Mouse (Mus musculus) retina, postnatal 1 day (tissue): Measurements from ENCODE around the gene Atf5.

Source experiments
- DNase-seq: peaks from one replicate; pipeline ENCODE4 v3.0.0-alpha.2; 2012

Gene Atf5

DNA sequence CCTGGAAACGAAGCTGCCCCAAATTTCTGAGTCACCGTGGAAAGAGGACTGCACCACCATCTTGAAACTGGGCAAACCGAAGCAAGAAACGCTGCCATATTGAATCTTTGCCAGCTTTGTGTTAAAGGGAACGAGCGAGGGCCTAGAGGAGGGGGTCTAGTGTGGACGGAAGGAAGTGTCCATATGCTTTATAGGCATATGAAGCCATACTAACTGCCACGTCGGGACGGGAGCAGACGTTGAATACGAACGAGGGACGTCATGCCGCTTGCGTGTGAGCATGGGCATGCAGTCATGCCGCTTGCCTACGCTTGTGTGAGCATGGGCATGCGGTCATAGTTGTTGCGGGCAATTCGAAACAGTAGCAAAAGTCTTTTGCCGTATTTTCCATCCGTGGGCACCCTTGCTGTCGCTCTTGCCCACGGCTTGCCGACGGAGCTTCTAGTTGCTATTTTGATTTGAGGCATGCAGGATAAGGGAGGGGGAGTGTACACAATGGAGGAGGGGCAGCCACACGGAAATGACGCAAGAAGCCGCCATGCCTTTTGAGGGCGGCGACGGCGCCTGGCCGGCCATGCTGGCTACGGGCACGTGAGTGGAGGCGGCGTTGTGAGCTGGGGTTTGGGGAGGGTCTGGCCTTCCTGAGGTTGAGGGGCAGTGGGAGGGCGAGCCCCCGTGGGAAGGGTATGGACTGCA is 33.1 kb upstream of the Atf5 start:
- peak; percentile 98 for DNase-seq

DNA sequence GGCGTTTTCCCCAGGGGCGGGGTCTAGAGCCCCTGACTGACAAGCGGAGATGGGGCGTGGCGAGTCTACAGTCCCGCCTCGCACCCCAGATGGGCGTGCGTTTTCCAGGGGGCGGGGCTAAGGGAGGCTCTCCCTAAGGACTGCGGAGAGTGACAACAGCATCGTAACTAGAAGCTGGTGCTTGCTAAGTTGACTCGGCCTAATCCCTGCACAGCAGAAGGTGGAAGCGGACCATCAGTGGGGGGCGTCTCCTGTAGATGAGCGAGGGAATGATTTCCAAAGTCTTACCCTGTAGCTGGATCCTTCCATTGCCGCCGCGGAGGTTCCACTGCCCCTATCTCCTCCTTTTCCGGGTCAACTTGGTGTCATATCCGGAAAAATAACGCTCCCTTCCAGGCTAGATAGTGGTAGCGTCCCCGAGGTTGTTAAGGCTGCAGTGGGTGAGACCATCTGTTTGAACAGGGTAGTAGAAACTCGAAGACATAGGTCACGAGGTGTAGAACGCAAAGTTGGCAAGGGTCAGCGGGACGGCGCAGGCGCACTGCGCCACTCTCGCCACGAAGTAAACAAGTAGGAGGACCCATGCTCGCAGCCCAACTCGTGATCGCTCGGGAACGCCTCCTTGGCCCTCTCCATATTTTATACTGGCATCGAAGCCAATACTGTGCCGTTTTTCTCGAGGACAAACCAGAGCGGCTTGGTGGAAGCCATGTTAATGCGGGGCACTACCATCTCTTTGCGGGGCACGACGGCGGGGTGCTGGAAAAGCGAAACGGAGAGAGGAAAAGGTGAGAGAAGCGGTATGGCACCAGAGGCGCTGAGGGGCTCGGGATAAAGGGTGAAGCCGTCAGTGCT is 32.3 kb upstream of the Atf5 start, which contains the start of the genes Akt1s1 and Tbc1d17:
TSS of gene Akt1s1 (plus strand) at position 431 of the 855 bp plus-strand sequence.
TSS of gene Tbc1d17 (minus strand) at position 519 of the 855 bp plus-strand sequence.
- DNase-seq, result peak; percentile 100

DNA sequence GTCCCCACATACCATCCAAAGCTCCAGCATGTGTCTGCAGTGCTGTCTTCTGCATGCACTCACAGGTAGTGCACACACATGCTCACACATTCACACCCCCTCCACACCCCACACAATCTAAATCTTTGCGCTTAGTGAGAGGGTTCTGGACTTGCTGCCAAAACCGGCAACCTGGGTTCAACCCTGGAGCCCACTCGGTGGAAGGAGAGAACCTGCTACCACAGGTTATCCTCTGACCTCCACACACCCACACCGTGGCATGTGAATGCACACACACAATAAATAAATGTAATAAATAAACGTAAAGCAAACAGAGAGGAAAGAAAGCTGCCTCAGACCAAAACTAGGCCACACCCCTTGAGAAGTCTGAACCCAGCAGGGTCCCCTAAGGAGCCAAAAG is 31.3 kb upstream of the Atf5 start:
- no peak for DNase-seq

DNA sequence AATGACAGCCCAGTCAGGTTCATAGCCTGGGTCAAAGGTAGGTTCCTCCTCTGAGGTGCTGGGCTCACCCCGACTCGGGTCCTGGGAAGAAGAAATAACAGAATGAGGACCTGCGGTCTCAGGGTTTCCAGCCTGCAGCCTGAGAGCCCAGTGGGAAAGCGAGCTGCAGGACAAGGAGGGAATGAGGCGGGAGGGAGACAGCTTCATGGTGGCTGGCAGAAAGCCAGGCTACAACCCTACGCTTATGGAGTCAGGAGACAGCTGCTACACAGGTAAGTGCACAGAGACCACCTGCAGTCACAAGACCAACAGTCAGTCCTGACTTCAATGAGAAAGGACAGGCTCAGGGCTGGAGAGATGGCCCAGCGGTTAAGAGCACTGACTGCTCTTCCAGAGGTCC is 30.3 kb upstream of the Atf5 start:
- DNase-seq, result no peak

DNA sequence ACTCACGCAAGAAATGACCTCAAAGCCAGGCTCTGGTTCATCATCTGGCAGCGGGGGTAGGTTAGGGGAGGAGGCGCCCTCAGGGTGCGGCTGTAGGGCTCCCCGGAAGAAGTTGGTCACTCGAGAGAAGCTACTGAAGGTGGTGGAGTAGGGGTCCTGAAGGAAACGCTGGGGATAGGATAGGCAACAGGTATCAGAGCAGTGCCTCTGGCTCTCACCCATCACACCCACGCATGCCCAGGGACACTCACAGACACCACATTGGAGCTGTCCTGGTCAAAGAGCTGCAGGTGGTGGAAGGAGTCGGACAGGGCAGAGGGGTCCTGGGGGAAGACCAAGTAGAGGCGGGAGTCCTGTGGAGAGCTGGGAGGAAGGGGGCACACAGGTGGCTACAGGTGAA is 28.5 kb upstream of the Atf5 start:
- no peak for DNase-seq

DNA sequence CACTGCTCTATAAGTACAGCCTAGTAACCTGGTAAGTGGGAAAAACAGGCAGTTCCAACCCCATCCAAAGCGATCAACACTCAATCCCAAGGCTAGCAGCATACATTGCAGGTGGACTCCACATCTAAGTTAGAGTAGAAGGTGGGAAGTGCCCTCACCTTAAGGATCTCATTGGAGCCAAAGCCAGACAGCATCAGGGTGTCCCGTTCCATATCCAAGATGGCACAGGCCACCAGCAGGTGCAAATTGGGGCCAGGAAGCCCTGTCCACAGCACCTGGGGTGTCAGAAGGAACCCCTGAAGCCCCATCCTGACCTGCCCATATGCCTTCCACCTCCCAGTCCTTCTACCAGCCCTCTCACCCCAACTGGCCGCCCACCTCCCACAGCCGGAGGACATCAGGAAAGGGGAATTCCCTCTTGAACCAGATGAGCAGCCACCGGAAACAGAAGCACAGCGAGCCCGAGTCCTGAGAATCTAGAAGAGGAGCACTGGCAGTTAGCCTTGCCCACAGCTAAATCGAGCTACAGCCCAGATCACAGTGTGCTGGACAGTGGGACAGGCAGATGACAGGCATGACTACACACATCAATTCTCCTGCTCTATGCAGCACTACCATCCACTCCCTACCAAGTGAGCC is 25.5 kb upstream of the Atf5 start:
- no peak for DNase-seq

DNA sequence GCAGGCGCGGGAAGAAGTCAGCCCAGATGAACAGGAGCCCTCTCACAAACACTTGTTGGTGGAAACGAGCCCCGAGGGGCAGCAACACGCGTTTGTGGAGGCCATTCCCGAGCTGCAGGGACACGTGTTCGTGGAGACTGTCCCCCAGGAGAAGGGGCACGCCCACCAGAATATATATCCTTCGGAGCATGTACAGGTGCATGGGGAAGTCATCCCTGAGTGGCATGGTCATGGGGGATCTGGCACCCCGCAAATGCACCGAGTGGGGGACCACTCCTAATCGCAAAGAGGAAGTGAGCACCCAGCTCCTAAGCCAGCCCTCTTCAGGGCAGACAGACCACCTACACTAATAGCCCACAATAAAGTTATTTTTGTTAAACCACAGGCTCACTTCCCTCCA is 24.0 kb upstream of the Atf5 start:
- no peak for DNase-seq

DNA sequence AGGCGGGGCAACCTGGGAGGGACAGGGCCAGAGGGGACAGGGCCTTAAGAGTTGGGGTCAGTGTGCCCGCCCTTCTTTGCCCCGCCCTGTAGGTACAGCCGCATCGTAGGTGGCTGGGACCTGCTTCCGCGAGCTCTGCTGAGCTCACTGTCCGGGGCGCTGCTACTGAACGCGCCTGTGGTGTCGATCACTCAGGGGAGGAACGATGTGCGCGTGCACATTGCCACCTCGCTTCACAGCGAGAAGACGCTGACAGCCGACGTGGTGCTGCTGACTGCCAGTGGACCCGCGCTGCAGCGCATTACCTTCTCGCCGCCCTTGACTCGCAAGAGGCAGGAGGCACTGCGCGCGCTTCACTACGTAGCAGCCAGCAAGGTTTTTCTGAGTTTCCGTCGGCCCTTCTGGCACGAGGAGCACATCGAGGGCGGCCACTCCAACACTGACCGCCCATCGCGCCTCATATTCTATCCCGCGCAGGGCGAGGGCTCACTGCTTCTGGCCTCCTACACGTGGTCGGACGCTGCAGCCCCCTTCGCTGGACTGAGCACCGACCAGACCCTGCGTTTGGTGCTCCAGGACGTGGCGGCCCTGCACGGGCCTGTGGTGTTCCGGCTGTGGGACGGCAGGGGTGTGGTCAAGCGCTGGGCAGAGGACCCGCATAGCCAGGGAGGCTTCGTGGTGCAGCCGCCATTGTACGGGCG is 23.2 kb upstream of the Atf5 start:
- DNase-seq, result peak; percentile 65

DNA sequence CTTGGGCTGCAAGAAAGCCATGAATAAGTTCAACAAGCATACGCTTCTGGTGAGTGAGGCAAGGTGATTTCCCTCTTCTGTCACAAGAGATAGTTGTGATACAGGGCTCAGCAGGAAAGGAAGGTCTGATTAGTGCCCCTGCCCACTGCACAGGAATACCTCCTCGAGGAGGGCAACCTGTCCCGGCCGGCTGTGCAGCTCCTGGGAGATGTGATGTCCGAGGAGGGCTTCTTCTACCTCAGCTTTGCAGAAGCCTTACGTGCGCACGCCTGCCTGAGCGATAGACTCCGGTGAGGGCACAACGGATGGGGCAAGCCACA is 22.7 kb upstream of the Atf5 start:
- DNase-seq, result no peak

DNA sequence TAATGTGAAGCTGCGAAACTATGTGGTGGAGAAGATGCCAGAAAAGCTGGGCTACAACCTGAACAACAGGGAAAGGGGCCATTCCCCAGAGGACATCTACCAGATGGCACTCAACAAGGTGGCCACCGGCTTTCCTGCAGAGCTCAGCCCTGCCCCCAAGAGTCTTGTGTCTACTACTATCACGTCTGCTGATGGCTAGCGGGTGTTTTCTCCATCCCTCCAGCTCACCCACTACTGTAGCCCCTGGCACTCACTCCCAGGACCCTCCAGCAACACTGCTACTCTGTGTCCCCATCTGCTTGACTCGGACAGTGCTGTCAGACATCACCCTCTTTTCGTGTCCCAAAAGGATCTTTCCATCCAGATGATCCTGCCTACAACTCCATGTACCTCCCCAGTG is 21.6 kb upstream of the Atf5 start:
- DNase-seq, result no peak

DNA sequence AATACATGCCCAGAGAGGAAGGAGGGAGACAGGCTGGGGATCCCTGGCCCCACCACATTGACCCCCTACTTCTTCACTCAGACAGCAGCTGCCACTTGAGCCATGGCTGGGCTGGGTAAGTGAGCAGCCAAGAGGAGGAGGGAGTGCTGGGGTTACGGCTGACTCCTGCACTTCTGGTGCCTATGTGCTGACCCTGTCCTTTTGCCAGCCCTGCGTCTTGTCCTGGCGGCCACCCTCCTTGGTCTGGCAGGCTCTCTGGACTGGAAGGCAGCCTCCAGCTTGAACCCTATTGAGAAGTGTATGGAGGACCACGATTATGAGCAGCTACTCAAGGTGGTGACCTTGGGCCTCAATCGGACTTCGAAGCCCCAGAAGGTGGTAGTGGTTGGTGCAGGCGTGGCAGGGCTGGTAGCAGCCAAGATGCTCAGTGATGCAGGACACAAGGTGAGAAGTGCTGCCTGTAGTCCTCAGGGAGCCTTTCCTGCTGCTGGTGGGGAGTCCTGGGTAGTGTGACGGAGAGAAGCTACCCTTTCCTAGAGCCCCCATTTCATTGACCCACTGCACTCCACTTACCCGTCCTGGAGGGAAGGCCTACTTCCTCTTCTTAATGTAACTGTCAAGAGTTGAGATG is 20.1 kb upstream of the Atf5 start:
- no peak for DNase-seq

DNA sequence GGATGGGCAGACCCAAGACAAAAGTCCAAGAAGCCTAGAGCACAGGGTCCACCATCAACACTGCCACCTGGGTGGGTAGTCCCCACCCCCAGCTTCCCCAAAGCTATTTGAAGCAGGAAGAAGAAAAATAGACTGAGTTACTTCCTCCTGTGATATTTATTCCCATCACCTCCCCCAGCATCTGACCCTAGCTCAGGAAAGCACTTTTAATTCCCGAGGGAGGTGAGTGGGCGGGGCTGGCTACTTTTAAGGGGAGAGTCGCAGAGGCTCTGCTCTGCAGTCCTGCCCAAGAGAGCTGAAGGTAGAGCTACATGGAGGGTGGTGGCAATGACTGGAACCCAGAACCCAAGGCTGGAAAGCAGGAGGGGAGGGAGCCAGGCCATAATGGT is 19.6 kb upstream of the Atf5 start:
- no peak for DNase-seq

DNA sequence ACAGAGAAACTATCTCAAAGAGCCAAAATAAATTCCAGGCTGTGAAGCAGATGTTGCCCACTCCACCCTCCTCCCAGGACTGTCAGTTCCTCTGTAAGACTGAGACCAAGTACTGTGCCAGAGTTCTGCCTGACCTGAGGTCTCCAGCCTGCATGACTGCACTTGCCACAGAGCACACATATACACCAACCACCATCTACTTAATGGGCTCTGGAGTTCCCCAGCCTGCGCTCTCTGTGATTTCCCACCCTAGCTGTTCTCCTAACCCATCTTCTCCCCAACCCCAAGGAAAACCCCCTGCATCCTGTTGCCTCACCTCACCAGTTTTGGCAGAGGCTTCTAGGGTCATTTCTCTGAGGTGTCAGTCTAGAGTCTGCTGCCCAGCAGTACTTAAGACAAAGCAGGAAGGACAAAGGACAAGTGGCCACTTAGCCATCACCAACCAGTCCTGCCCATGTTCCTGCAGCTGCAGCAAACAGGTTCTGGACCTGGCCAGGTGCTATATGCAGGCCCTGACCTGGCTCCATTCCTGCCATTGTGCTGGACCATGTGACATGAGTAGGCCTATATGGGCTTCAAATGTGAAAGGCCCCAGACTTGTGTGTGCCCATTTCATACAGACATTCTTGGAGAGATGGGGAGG is 19.0 kb upstream of the Atf5 start:
- no peak for DNase-seq

DNA sequence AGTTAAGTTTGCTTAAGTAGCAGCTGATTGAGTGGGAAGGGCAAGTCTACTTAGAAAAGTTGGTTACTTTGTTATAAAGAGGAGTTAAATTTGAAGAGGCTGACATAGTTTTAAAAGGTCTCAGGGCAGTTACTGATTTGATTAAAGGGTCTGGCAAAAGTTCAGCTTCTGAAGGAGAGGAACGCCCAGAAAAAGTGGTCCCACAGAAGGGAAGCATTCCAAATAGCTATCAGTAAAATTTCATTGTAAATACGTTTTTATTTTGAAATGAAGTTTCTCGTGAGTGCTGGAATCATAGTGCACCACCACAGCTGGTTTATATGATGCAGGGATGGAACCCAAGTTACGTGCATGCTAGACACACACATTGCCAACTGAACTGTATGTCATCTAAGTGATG is 16.3 kb upstream of the Atf5 start:
- DNase-seq, result no peak

DNA sequence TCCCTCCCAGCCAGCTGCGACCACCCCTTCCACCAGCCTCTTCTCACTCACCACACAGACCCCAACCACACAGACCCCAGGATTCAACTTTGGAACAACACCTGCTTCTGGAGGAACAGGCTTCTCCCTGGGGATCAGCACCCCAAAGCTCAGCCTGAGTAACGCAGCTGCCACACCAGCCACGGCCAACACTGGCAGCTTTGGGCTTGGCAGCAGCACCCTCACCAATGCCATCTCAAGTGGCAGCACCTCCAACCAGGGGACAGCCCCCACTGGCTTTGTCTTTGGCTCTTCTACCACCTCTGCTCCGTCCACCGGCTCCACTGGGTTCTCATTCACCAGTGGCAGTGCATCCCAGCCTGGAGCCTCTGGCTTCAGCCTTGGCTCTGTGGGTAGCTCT is 12.2 kb upstream of the Atf5 start:
- DNase-seq, result no peak

DNA sequence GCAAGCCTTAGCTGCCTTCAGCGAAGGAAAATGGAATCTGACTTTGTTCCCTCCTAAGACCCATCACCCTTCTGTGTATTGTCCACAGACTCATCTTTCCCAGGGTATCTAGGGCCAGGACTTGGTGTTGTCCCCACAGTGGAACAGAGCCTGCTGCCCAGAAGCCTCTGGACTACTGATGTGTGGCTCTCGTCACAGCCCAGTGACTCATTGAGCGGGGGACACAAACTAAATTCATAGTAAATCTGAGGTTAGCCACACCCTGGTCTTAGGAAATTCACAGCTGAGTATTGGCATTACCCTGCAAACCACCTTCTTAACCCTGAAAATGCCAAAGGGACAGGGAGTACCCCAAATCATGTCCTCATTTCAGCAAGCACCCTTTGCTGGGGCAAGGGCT is 10.3 kb upstream of the Atf5 start:
- no peak for DNase-seq

DNA sequence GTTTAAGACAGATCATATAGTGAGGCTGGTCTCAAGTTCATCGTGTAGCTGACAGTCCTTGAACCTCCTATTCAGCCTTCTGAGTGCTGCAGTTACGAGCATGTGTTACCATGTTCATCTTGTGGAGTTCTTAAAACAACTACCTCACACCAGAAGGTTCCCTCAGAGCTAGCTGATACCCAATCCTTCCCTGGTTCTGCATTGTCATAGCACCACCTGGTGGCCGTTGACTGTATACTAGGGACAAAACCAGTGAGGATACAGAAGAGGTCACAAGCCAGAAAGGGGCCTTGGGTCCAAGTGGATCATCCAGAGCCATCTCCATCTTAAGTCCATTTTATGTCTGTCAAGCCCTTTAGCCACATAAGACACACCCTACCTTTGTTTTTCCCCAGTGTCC is 8.4 kb upstream of the Atf5 start:
- DNase-seq, result peak; percentile 87

DNA sequence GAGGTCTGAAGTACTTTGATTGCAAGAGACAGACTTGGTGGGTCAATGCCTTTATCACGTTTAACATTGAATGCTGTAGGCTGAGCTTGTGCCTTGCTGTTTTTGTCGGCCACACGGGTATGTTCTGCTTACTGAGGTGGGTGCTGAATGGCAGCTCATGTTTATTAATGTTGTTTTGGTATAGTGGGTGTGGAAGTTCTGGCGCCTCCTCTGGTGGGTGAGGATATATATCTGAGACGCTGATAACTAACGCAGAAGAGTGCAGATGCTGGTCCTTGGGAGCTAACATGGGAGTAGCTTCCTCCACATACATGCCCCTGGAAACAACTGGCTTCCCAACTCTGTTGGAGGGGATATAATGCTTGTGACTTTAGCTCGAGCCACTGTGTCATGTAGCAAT is 7.0 kb upstream of the Atf5 start:
- DNase-seq, result peak; percentile 44

DNA sequence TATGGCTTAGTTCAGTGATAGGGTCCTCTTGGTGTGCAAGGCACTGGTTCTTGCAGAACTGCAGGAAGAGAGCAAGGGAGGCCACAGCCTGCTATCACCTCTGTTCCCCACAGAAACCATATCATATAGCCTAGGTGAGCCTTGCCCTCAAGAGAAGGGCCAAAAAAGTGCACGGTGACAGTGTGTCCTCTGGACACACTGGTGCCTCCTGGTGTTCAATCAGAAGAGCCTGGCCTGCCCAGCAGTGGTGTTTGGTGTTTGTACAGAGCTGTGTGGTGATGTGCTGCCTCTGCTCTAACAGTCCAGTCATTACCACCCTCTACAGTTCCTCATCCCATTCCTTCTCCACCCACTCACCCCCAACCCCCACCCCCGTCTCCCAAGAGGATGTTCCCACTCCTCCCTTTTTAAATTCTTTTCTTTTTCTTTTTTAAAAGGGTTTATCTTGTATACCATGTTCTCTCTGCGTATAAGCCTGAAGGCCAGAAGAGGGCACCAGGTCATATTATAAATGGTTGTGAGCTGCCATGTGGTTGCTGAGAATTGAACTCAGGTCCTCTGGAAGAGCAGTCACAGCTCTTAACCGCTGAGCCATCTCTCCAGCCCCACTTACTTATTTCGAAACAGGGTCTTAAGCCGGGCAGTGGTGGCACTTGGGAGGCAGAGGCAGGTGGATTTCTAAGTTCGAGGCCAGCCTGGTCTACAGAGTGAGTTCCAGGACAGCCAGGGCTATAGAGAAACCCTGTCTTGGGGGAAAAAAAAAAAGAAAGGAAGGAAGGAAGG is 5.4 kb upstream of the Atf5 start:
- DNase-seq, result no peak

DNA sequence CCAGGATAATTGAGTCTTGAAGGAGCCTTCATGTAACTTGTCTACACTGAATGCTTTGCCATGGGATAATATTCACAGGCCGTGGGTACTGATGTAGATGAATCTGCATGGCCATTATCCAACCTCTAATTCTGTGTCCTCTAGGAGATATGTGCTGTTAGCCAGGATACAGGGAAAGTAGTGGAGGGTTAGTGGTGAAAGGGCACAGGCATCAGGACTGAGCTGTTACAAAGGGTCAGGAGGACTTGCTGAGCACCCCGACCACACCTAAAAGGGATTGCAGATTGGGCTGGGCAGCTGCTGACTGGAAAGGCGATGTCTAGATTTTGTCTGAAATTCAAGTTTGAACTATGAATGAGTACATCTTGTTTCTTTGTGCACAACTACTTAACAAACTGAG is 4.1 kb upstream of the Atf5 start:
- DNase-seq, result no peak

DNA sequence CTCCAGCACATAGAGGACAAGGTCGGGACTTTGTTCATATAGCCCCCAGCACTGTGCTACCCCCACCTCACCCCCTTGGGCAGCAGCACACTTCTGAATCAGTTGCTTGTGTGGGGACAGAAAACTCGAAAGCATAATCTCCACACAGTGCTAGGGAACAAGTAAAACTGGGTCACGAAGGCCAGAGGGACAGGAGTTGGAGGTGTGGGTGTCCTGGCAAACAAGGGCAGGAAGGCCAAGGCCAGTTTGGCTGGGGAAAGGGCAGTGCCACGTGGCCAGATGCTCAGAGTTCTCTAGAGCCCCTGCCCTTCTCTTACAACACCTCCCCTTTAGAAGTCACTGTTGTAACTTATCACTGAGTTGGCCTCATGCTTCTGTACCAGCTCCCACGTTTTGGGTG is 3.4 kb upstream of the Atf5 start:
- DNase-seq, result no peak

DNA sequence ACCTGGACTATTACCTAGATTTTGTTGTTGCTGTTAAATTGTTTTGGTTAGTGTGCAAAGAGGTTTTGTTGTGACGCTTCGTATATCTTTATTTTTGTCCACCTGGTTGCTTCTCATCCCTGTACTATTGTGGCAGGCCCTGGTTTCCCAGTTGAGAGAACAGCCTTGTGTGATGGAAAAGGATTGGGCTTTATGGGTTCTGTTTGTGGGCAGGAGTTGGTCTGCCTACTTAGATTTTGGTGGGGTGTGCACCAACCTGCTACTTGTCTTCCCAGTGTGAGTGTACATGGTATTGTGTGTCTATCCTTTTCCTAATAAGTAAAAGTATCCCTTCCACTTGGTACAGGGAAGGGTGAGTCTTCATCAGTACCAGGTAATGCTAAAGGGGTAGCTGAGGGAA is 2.9 kb upstream of the Atf5 start:
- DNase-seq, result no peak
